In genomic region chr10:19185790-19186581, GRCm38 (mm10) we compare ENCODE assay signal across 8 mouse cellular contexts.
DNase-seq lines count a peak whose midpoint lies in the region; ATAC-seq and TF ChIP-seq lines count a peak whose summit lies in the region.

No protein-coding gene starts in this region.

- 4% methylated on average over 18 of the region's 18 CpGs for WGBS in lung, embryonic 16.5 days
- 9% methylated on average over 18 of the region's 18 CpGs for WGBS in olfactory bulb, adult 2 months

- H3K9me3 ChIP-seq in lung, embryonic 16.5 days (ENCODE audit: control insufficient read depth, low read length) = no peaks in the 10 kb centered on the region

- TF ChIP-seq CTCF in embryonic fibroblast, embryonic 13.5 days (IDR thresholded peaks at IDR 0.05; ENCODE audit: borderline replicate concordance, insufficient read depth, low read length) = peak; percentile 49; the same call in 1 of the 2 replicates
- no peak; the same call in 1 of the 2 replicates for TF ChIP-seq CTCF in olfactory bulb, adult 2 months (IDR thresholded peaks at IDR 0.05; ENCODE audit: insufficient read depth, low read depth, low read length)

- peaks cover 2% of the 10 kb centered on the region; the same call in 1 of the 2 replicates for H3K27me3 ChIP-seq in lung, embryonic 16.5 days (ENCODE audit: control insufficient read depth, insufficient read depth, low read depth, low read length)

- H3K4me1 ChIP-seq in embryonic fibroblast, embryonic 13.5 days (ENCODE audit: control insufficient read depth, insufficient read depth, low read length) = peaks cover 5% of the 10 kb centered on the region
- H3K4me1 ChIP-seq in lung, embryonic 16.5 days (replicated peaks; ENCODE audit: control insufficient read depth, insufficient read depth, low read length) = peaks cover 3% of the 10 kb centered on the region; the same call in 1 of the 2 replicates
- H3K4me1 ChIP-seq in olfactory bulb, adult 2 months (ENCODE audit: control insufficient read depth, insufficient read depth, low read length) = 0 out of 2 replicates have a peak, but pooled peaks cover 2% of the 10 kb centered on the region

- no peaks in the 10 kb centered on the region for H3K36me3 ChIP-seq in lung, embryonic 16.5 days (ENCODE audit: control insufficient read depth, insufficient read depth, low read length)

- peak overlapping the region; percentile 57 for H3K9ac ChIP-seq in lung, embryonic 16.5 days (ENCODE audit: low read length)

- peak overlapping the region; percentile 22; the same call in 1 of the 2 replicates for H3K4me3 ChIP-seq in embryonic fibroblast, embryonic 13.5 days (ENCODE audit: insufficient read depth, low read length)
- peak overlapping the region; percentile 42 for H3K4me3 ChIP-seq in lung, embryonic 16.5 days (ENCODE audit: low read length)
- H3K4me3 ChIP-seq in olfactory bulb, adult 2 months (ENCODE audit: insufficient read depth, low read depth, low read length) = peak overlapping the region; percentile 23; the same call in 1 of the 2 replicates

- H3K27ac ChIP-seq in embryonic fibroblast, embryonic 13.5 days (ENCODE audit: insufficient read depth, low read length) = no peak overlapping the region
- H3K27ac ChIP-seq in lung, embryonic 16.5 days (ENCODE audit: low read length) = no peak overlapping the region
- peak overlapping the region; percentile 15; the same call in 1 of the 2 replicates for H3K27ac ChIP-seq in olfactory bulb, adult 2 months (ENCODE audit: insufficient read depth, low read depth, low read length)

- peak overlapping the region; percentile 56 for H3K4me2 ChIP-seq in lung, embryonic 16.5 days (ENCODE audit: low read depth, low read length)

- ATAC-seq in hematopoietic stem cell, adult 5-6 weeks (replicated peaks in 1 of 2; ENCODE audit: insufficient read depth in 1 of 2, low FRiP score in 2 of 2, low TSS enrichment in 1 of 2, low read depth in 1 of 2, poor library complexity in 2 of 2, severe bottlenecking in 2 of 2) = peak; percentile 87 to 91
- ATAC-seq in lung, embryonic 16.5 days (ENCODE audit: low read depth) = peak; percentile 71

- peak; percentile 29 to 87 for DNase-seq in adrenal gland, adult (ENCODE audit: inconsistent age in 2 of 2, low spot score in 1 of 2)
- no peak for DNase-seq in adrenal gland, postnatal 25 days
- peak; percentile 69 for DNase-seq in brain, adult 2 months (ENCODE audit: low read depth, low spot score)
- peak; percentile 5 to 12 for DNase-seq in layer of hippocampus, adult 8-10 months (ENCODE audit: low spot score in 2 of 2)

- TF ChIP-seq POLR2A in embryonic fibroblast, embryonic 13.5 days (IDR thresholded peaks at IDR 0.05; ENCODE audit: low read depth, low read length) = no peak; the same call in 1 of the 2 replicates
- no peak for TF ChIP-seq POLR2A in olfactory bulb, adult 2 months (IDR thresholded peaks at IDR 0.05; ENCODE audit: insufficient read depth, low read depth, low read length)
